Mouse (Mus musculus) lung, postnatal 0 days (tissue): ENCODE measurements around the gene Gm1604a.
"Not testable (repeated sequence)": the region's sequence is repeated elsewhere in the genome, so short reads cannot be mapped to it uniquely, and the experiment has no call there.

Experiments used
- CTCF ChIP-seq: IDR thresholded peaks from 2 replicates; pipeline ENCODE4 v1.5.1; 2016; ENCODE audit warnings: antibody characterized with exemption, mild to moderate bottlenecking
- EP300 ChIP-seq: IDR thresholded peaks from 2 replicates; pipeline ENCODE4 v1.6.1; 2016; ENCODE audit warnings: antibody characterized with exemption, mild to moderate bottlenecking, control low read depth

GRCm38 (mm10) chr17:7025257-7025656 is at the start of gene Gm1604a:
- TF ChIP-seq CTCF, EP300: not testable (repeated sequence)
